Mouse (Mus musculus) myocyte (in vitro differentiated cells): Measurements from ENCODE around the gene Lamtor2. TPM values are rescaled to one million over a fixed set of nuclear protein-coding genes. Genes with fewer than 3 reads are reported as not detected.

ENCODE experiments used
- H3K27me3 ChIP-seq: one replicate; pipeline ENCODE4 v1.6.1; 2011; ENCODE audit not compliant: control insufficient read depth, insufficient read depth, insufficient read length
- H3K36me3 ChIP-seq: one replicate; pipeline ENCODE4 v1.6.1; 2011; ENCODE audit not compliant: control insufficient read depth, insufficient read depth
- H3K4me2 ChIP-seq: one replicate; pipeline ENCODE4 v1.6.1; 2011; ENCODE audit warnings: low read depth, control low read depth
- H3K4me3 ChIP-seq: one replicate; pipeline ENCODE4 v1.5.1; 2011; ENCODE audit warnings: mild to moderate bottlenecking, control low read depth, moderate library complexity
- H3K79me2 ChIP-seq: one replicate; pipeline ENCODE4 v1.6.1; 2011; ENCODE audit not compliant: control insufficient read depth, insufficient read depth
- H3ac ChIP-seq: one replicate; pipeline ENCODE4 v1.6.1; 2011; ENCODE audit not compliant: control insufficient read depth, insufficient read length
- CEBPB ChIP-seq: IDR thresholded peaks from 2 replicates; pipeline ENCODE4 v1.6.1; 2011; ENCODE audit warnings: mild to moderate bottlenecking, moderate library complexity; ENCODE audit not compliant: poor library complexity, insufficient read depth, severe bottlenecking
- E2F4 ChIP-seq: IDR thresholded peaks from one replicate; pipeline ENCODE4 v1.6.1; 2011; ENCODE audit warnings: mild to moderate bottlenecking, control low read depth, moderate library complexity; ENCODE audit not compliant: insufficient read depth
- MAX ChIP-seq: IDR thresholded peaks from one replicate; pipeline ENCODE4 v1.6.1; 2011; ENCODE audit warnings: low read depth, mild to moderate bottlenecking, control low read depth
- MYOD1 ChIP-seq, 3 experiments: IDR thresholded peaks; one replicate each; pipeline ENCODE4 v1.6.1; 2011; ENCODE audit warnings: control low read depth in 2 of 3, low read depth in 2 of 3, mild to moderate bottlenecking in 2 of 3, moderate library complexity in 1 of 3; ENCODE audit not compliant: insufficient read length in 2 of 3, control insufficient read depth in 1 of 3
- MYOG ChIP-seq, 3 experiments: IDR thresholded peaks; one replicate each; pipeline ENCODE4 v1.6.1; 2011; ENCODE audit warnings: control low read depth in 2 of 3, low read depth in 2 of 3, mild to moderate bottlenecking in 2 of 3; ENCODE audit not compliant: insufficient read length in 2 of 3, control insufficient read depth in 1 of 3, insufficient read depth in 1 of 3
- POLR2A ChIP-seq: IDR thresholded peaks from one replicate; pipeline ENCODE4 v1.6.1; 2011; ENCODE audit warnings: low read depth, mild to moderate bottlenecking, control low read depth, moderate library complexity; ENCODE audit not compliant: insufficient read length
- POLR2AphosphoS2 ChIP-seq: IDR thresholded peaks from one replicate; pipeline ENCODE4 v1.6.1; 2011; ENCODE audit warnings: low read depth, control low read depth; ENCODE audit not compliant: insufficient read length
- REST ChIP-seq: IDR thresholded peaks from one replicate; pipeline ENCODE4 v1.6.1; 2011; ENCODE audit warnings: mild to moderate bottlenecking, control low read depth, moderate library complexity; ENCODE audit not compliant: insufficient read depth, insufficient read length
- SRF ChIP-seq: IDR thresholded peaks from one replicate; pipeline ENCODE4 v1.6.1; 2011; ENCODE audit warnings: low read depth; ENCODE audit not compliant: control insufficient read depth, insufficient read length
- TCF12 ChIP-seq: IDR thresholded peaks from one replicate; pipeline ENCODE4 v1.6.1; 2011; ENCODE audit warnings: mild to moderate bottlenecking, control low read depth; ENCODE audit not compliant: poor library complexity, insufficient read depth, severe bottlenecking
- TCF3 ChIP-seq: IDR thresholded peaks from one replicate; pipeline ENCODE4 v1.6.1; 2011; ENCODE audit warnings: low read depth, control low read depth; ENCODE audit not compliant: insufficient read length
- USF1 ChIP-seq: IDR thresholded peaks from one replicate; pipeline ENCODE4 v1.6.1; 2011; ENCODE audit warnings: low read depth, mild to moderate bottlenecking, control low read depth, moderate library complexity
- polyA plus RNA-seq: library from polyadenylated mRNA; unstranded; fragments of >200 nt; fragmentation: generic; extraction: Trizol; gene quantifications from one replicate; pipeline ENCODE4 v1.2.1, GENCODE M21; 2012; ENCODE audit warnings: missing spikeins

Gene Lamtor2
- polyA plus RNA-seq, 1 experiment, result 165 TPM

- peaks cover 24% of the 10 kb centered on the region for H3K36me3 ChIP-seq
- peaks cover 42% of the 10 kb centered on the region for H3K79me2 ChIP-seq
- H3K4me2 ChIP-seq, result peak overlapping the region; percentile 14
- no peak overlapping the region for H3ac ChIP-seq
- peak overlapping the region; percentile 85 for H3K4me3 ChIP-seq
- H3K27me3 ChIP-seq, result no peaks in the 10 kb centered on the region
- TF ChIP-seq MYOG (IDR thresholded peaks at IDR 0.05; ENCODE audit: control insufficient read depth in 1 of 3, insufficient read depth in 1 of 3, insufficient read length in 2 of 3, low read depth in 2 of 3) (no peak), TCF12 (no peak), SRF (no peak), MYOD1 (IDR thresholded peaks at IDR 0.05; ENCODE audit: control insufficient read depth in 1 of 3, insufficient read length in 2 of 3, low read depth in 2 of 3) (no peak), E2F4 (no peak), TCF3 (no peak), POLR2AphosphoS2 (no peak), USF1 (no peak), MAX (no peak), POLR2A (no peak), CEBPB (no peak), REST (no peak)
These were observed 2.3 kb upstream of the Lamtor2 start for GRCm38 (mm10) chr3:88555069-88555605.

- H3ac ChIP-seq, result peak overlapping the region; percentile 67
- TF ChIP-seq MYOG (IDR thresholded peaks at IDR 0.05; ENCODE audit: control insufficient read depth in 1 of 3, insufficient read depth in 1 of 3, insufficient read length in 2 of 3, low read depth in 2 of 3) (peak in 1 of 3 experiments; percentile 10), CEBPB (no peak), POLR2AphosphoS2 (no peak), USF1 (no peak)
- no peaks in the 10 kb centered on the region for H3K27me3 ChIP-seq
- peak overlapping the region; percentile 85 for H3K4me3 ChIP-seq
- H3K4me2 ChIP-seq, result peak overlapping the region; percentile 76
- H3K36me3 ChIP-seq, result peaks cover 17% of the 10 kb centered on the region
- peaks cover 42% of the 10 kb centered on the region for H3K79me2 ChIP-seq
These were observed 1.2 kb upstream of the Lamtor2 start for GRCm38 (mm10) chr3:88553880-88554586.

GRCm38 (mm10) chr3:88553525-88553879 lies 628 bp upstream of the Lamtor2 start, which contains the start of gene Ubqln4:
Gene Ubqln4 (plus strand): TSS chr3:88553758.
- H3K4me2 ChIP-seq, result peak within 1 kb of the TSS; percentile 99
- peak within 1 kb of the TSS; percentile 85 for H3K4me3 ChIP-seq
- H3K27me3 ChIP-seq, result no peaks in the 10 kb centered on the region
- H3K79me2 ChIP-seq, result peaks cover 42% of the 10 kb centered on the region
- TF ChIP-seq USF1, result no peak
- TF ChIP-seq MYOD1 (IDR thresholded peaks at IDR 0.05; ENCODE audit: control insufficient read depth in 1 of 3, insufficient read length in 2 of 3, low read depth in 2 of 3), result peak in 2 of 3 experiments; percentile 56 to 82
- TF ChIP-seq POLR2A, result peak; percentile 80
- no peak for TF ChIP-seq SRF
- TF ChIP-seq CEBPB, result no peak
- TF ChIP-seq REST, result no peak
- no peak for TF ChIP-seq TCF12
- TF ChIP-seq E2F4, result peak; percentile 12
- TF ChIP-seq MAX, result no peak
- peak; percentile 66 for TF ChIP-seq POLR2AphosphoS2
- TF ChIP-seq TCF3, result peak; percentile 35
- TF ChIP-seq MYOG (IDR thresholded peaks at IDR 0.05; ENCODE audit: control insufficient read depth in 1 of 3, insufficient read depth in 1 of 3, insufficient read length in 2 of 3, low read depth in 2 of 3), result peak in 2 of 3 experiments; percentile 83 to 88
- peaks cover 13% of the 10 kb centered on the region for H3K36me3 ChIP-seq
- peak within 1 kb of the TSS; percentile 67 for H3ac ChIP-seq

GRCm38 (mm10) chr3:88552082-88552645 lies 710 bp downstream of the Lamtor2 start:
- TF ChIP-seq CEBPB, result no peak
- Histone ChIP-seq H3K4me2 (peak overlapping the region; percentile 87), H3K27me3 (no peaks in the 10 kb centered on the region), H3ac (peak overlapping the region; percentile 67), H3K4me3 (peak overlapping the region; percentile 85), H3K79me2 (peaks cover 37% of the 10 kb centered on the region), H3K36me3 (peaks cover 4% of the 10 kb centered on the region)

DNA sequence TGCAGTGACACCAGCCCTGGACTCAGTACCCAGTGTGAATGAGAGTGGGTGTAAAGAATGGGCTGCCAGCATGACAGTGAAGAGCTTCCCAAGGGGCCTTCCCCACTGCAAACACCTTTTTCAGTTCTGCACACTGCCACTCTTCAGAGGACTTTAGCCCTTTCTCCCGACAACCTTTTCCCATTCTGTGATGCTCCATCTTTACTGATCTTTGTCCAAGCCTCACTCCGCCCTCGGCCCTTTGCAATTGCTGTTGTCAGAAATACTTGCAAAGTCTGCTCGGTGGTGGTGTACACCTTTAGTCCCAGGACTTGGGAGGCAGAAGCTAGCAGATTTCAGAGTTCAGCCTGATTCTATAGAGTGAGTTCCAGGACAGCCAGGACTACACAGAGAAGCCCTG lies 1.3 kb downstream of the Lamtor2 start:
- Histone ChIP-seq H3K4me3 (peak overlapping the region; percentile 85), H3ac (no peak overlapping the region), H3K4me2 (peak overlapping the region; percentile 87), H3K27me3 (no peaks in the 10 kb centered on the region), H3K79me2 (peaks cover 33% of the 10 kb centered on the region), H3K36me3 (no peaks in the 10 kb centered on the region)
- no peak for TF ChIP-seq REST
- no peak for TF ChIP-seq MAX
- TF ChIP-seq SRF, result no peak
- TF ChIP-seq POLR2AphosphoS2, result no peak
- TF ChIP-seq E2F4, result no peak
- TF ChIP-seq MYOG (IDR thresholded peaks at IDR 0.05; ENCODE audit: control insufficient read depth in 1 of 3, insufficient read depth in 1 of 3, insufficient read length in 2 of 3, low read depth in 2 of 3), result no peak
- no peak for TF ChIP-seq USF1
- no peak for TF ChIP-seq TCF3
- no peak for TF ChIP-seq CEBPB
- no peak for TF ChIP-seq POLR2A
